Mouse (Mus musculus) left cerebral cortex, adult 9 months (tissue): Measurements from ENCODE around the gene Phf21b.
A peak's percentile ranks its signal among the peaks of the same experiment; 100 is the strongest.
"Not testable (repeated sequence)": the region's sequence is repeated elsewhere in the genome, so short reads cannot be mapped to it uniquely, and the experiment has no call there.

ENCODE experiments used
- DNase-seq, 2 experiments: peaks; one replicate each; pipeline ENCODE4 v3.0.0; 2022; ENCODE audit warnings: low spot score in 2 of 2

The Phf21b gene

GRCm38 (mm10) chr15:84856006-84856995 lies at the start of gene Phf21b:
TSS of gene Phf21b (minus strand) at chr15:84856049.
- peak in 1 of 2 experiments; percentile 80 for DNase-seq

DNA sequence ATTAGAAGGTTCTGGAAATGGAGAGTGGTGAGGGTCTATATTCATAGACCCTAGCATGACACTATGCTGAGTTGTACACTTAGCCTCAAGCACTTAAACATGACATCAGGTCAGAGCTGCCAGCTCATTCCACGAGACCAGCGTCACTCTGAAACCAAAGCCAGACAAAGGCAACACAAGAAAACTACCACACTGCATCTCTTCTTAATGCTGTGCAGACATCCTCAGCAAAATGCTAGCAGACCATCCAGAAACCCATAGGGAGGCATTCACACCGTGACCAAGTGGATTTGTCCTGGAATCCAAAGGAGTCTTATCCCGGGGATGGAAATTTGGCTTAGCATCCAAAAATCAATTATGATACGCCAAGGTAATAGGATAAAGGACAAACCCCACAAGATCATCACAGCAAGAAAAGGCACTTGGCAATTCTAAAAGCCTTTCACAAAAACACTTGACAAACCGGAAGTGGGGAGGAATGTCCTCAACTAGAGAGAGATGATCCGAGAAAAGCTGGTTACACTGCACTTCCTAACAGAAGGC lies 48.1 kb upstream of the Phf21b start:
- no peak for DNase-seq

- DNase-seq, result no peak
These were observed 42.2 kb upstream of the Phf21b start for GRCm38 (mm10) chr15:84898077-84898476.

- no peak for DNase-seq
These were observed 40.8 kb upstream of the Phf21b start for GRCm38 (mm10) chr15:84896664-84897063.

- not testable (repeated sequence) for DNase-seq
These were observed 40.4 kb upstream of the Phf21b start for GRCm38 (mm10) chr15:84896216-84896615.

GRCm38 (mm10) chr15:84891658-84892057 lies 35.8 kb upstream of the Phf21b start:
- DNase-seq, result peak in 1 of 2 experiments; percentile 82

GRCm38 (mm10) chr15:84891246-84891645 lies 35.4 kb upstream of the Phf21b start:
- DNase-seq, result no peak

- DNase-seq, result no peak
These were observed 32.2 kb upstream of the Phf21b start for GRCm38 (mm10) chr15:84888066-84888465.

GRCm38 (mm10) chr15:84877029-84877815 lies 21.4 kb upstream of the Phf21b start:
- peak in 1 of 2 experiments; percentile 73 for DNase-seq

DNA sequence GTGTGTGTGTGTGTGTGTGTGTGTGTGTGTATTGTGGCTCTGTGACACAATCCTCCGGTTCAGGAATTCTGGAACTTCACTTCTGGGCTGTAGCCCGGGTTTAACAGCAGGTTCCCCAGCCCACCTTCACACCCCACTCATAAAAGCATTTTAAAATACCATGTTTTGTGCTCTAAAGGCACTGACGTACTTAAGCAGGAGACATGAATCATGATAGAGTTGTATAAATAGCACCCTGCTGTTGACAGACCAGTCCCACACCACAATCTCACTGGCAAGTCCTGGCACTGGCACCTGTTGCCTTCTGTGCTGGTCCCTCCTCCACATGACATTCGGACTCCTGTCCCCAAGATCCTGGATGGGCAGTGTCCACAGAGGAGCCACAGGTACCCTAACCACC lies 18.0 kb upstream of the Phf21b start:
- DNase-seq, result peak in 1 of 2 experiments; percentile 68

DNA sequence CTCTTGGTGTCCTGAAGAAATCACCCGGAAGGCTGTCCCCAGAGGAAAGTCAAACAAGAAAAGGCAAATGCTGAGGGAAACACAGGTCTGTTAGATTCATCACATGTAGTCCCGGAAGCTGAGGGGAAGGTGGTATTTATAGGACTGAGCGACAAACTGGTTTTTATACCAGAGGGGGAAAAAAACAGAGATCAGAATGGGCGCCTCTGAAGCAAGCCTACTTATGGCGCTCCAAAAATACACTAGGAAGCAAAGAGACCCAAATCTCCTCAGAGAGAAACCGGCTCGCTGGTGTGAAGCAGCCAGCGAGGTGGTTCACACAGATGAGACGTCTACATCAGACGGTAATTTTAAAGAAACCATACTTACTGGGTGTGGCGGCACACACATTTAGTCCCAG lies 17.2 kb upstream of the Phf21b start:
- peak in 1 of 2 experiments; percentile 26 for DNase-seq

DNA sequence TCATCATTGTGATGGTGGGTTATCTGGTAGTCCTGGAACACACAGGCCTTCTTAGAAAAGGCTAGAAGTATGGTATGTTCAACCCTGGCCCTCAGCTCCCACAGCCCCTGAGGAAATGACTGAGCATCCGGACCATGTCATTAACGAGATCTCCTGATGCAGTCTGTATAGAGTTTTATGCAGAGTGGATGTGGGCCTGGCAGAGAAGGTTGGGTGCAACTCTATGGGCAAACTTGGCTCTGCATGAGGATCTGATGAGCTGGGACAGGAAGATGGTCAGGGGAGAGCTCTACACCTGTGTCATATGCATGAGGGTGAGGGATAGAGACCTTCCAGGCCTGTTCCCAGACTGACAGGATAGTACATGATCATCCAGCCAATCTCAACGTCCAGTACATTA lies 16.0 kb upstream of the Phf21b start:
- no peak for DNase-seq

- DNase-seq, result peak in 1 of 2 experiments; percentile 50
These were observed 6.1 kb upstream of the Phf21b start for GRCm38 (mm10) chr15:84861911-84862310.

- DNase-seq, result no peak
These were observed 1.8 kb upstream of the Phf21b start for GRCm38 (mm10) chr15:84857623-84858022.

- DNase-seq, result peak in 1 of 2 experiments; percentile 45
These were observed 638 bp downstream of the Phf21b start for GRCm38 (mm10) chr15:84854921-84855901.

DNA sequence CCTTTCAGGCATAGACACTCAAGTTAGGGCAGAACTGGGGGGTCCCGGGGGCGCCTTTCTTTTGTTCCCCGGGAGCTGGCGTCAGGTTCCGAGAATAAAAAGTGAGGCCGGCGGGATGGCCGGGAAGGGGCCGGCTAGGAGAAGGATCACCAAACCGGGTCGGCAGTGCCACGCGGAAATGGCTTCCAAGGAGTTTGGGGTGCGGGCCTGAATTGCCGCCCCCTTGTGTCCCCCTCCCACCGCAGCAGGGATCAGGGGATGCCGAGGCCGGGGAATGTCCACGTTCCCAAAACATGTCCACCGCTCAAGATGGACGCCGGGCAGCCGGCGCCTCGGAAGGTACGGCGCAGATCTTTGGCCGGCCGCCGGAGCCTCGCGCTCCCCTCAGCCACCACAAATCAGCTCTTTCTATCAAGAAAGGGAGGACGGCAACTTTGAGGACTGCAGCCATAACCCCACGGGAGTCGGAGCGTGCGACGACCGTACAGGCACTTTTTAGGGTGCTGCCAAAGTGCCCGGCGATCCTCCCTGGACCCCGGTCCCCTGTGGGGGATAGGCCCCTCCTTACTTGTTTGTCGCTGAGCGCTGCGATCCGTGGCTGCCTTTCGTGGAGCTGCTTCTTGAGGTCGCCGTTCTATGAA lies 1.6 kb downstream of the Phf21b start:
- peak in 1 of 2 experiments; percentile 15 for DNase-seq

DNA sequence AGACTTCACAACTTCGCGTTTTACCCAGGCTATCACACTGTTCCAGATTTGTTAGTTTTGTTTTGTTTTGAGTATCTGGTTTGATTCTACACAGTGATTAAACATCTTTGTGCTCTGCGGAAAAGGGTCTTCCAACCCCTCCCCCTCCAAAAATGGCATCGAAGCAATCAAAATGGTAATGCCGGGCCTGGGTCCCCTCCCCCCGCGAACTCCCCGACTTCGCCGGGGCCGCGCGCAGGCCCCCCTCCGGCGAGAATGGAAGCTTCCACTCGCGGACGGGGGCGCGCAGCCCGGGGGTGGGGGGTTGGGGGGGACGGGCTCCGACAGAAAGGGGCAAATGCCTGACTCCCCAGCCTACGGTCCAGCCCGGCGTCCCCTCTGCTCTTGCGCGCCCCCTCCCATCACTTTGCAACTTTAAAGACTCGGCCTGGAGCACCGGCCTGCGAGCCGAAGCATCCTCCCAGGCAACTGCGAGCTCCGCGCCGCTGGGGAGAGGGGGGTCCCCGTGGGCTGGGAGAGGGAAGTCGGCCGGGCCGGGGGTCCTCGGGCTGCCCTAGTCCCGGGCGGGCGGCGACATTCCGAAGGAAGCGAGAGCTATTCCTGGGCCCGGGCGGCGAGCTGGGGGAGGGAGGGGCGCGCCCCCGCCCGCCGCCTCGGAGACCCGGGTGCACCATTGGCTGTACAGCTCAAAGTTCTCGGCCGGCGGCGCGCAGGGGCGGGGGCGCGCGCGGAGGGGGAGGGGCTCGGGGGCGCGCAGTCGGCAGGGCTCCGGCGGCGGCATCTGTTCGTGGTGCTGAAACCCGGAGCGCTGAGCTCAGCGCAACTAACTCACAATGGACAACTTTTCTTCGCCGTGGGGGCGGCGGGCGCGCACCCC lies 2.4 kb downstream of the Phf21b start:
- peak in 1 of 2 experiments; percentile 70 for DNase-seq

DNA sequence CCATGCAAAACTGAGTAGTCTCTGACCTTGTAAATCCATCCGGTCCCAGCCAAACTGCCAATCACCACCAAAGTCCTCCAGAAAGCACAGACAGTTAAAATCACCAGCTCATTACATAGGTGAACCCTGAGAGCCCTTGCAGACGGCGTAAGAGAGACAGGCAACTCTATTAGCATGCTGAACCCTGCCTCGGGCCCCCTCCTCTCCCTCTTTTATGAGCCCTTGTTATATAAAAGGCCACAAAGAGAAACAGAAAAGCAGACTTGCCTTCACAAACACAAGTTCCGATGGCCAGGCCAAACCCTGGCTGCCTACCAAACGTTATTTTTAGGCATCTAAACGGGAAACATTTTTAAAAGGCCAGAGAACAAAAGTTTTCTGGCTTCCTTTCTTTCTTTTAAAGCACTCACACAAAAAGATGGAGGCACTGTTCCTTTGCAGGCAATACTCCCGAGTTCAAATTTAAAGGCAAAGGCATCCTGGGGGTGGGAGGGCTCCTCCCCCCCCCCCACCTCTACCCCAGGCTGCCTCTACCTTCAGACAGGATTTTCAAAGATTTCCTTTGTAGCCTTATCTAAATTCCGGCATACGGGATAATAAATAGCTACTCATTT lies 3.3 kb downstream of the Phf21b start:
- DNase-seq, result peak in 1 of 2 experiments; percentile 40

DNA sequence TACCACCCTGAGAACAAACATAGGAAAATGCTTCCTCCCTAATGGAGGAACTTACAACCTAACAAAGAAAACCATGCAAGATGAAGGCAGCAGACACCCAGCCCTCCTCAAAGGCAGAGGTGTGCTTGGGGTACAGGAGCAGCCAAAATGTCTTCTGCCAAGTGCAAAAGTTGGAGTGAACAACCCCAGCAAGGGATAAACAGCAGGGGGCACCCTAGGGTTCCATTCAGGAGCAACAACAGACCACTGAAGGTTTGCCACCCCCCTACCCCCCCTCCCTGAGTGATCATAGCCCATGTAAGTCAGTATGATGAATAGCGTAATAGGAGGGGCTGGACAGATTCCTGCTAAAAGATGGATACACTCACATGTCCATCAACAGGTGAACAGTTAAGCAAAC lies 5.5 kb downstream of the Phf21b start:
- no peak for DNase-seq
